Mouse (Mus musculus) large intestine, adult 2 months (tissue): Measurements from ENCODE around the gene Zfp280d. TPM values are rescaled to one million over a fixed set of nuclear protein-coding genes. Genes with fewer than 3 reads are reported as not detected.
"Not testable (repeated sequence)": the region's sequence is repeated elsewhere in the genome, so short reads cannot be mapped to it uniquely, and the experiment has no call there.

Experiments
- DNase-seq: peaks from one replicate; pipeline ENCODE4 v3.0.0-alpha.2; 2012; ENCODE audit warnings: low read depth, low spot score
- WGBS: fragments of 180-500 bp; shearing (Covaris S2); methylation state at CpG from one replicate; pipeline ENCODE4 v1.1.7; 2018; 5-methylcytosine and 5-hydroxymethylcytosine counted together
- polyA plus RNA-seq: library from polyadenylated mRNA; depleted of rRNA; stranded (reverse); fragments of >200 nt; gene quantifications from 2 replicates; pipeline ENCODE4 v1.2.3, GENCODE M21; 2012

Zfp280d gene
- polyA plus RNA-seq, 1 experiment = 5.0 TPM

- DNase-seq = no peak
Observed at GRCm38 (mm10) chr9:72343844-72344243, 69.2 kb downstream of the Zfp280d start.

DNA sequence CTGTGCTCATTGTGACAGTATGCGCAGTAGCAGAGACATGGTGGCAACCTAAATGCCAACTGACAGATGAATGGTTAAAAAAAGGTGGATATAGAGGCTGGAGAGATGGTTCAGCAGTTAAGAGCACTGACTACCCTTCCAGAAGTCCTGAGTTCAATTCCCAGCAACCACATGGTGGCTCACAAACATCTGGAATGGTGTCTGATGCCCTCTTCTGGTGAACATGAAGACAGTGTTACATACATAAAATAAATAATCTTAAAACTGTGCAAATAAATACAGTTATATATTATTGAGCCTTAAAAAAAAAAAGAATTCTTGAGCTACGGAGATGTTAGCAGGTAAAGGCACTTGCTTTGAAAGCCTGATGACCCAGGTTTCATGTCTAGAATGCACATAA is 97.7 kb downstream of the Zfp280d start:
- no peak for DNase-seq
- WGBS = 90% methylated on average over 2 of the region's 2 CpGs

DNA sequence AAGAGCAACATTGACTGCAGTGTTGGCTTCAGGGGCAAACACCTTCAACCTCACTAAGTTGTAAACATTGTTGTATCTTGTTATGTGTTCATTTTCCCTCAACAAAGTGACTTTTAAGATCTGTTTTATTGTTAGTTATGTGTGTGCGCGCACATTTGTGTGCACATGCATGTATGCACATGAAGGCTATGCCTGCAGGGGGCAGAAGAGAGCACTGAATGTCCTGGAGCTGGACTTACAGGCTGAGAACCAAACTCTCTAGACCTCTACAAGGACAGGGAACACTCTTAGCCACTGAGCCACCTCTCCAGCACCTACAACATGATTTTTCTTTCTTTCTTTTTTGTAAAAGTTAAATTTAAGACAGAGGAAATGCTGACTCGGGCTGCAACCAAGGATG is 99.4 kb downstream of the Zfp280d start:
- no peak for DNase-seq
- WGBS = 99% methylated on average over 3 of the region's 3 CpGs

DNA sequence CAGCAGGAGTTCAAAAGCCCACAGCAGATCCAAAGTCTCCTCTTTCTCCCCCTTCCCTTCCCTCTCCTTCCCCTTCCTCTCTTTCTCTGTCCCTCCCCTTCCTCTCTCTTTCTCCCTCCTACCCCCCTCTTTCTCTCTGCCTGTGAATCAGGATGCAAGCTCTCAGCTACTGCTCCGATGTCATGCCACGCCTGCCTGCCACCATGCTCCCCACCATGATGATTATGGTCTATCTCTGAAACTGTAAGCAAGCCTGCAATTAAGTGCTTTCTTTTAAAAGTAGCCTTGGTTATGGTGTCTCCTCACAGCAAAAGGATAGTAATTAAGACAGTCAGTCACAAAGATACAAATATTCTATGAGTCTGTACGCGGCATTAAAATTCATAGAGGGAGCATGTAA is 100.3 kb downstream of the Zfp280d start:
- DNase-seq = no peak
- 80% methylated on average over 4 of the region's 4 CpGs for WGBS

GRCm38 (mm10) chr9:72375639-72376038 is 101.0 kb downstream of the Zfp280d start:
- DNase-seq = no peak
- WGBS = 80% methylated on average over 3 of the region's 3 CpGs

- 82% methylated on average over 7 of the region's 7 CpGs for WGBS
- DNase-seq = no peak
Observed at GRCm38 (mm10) chr9:72385786-72386185, 111.1 kb downstream of the Zfp280d start.

DNA sequence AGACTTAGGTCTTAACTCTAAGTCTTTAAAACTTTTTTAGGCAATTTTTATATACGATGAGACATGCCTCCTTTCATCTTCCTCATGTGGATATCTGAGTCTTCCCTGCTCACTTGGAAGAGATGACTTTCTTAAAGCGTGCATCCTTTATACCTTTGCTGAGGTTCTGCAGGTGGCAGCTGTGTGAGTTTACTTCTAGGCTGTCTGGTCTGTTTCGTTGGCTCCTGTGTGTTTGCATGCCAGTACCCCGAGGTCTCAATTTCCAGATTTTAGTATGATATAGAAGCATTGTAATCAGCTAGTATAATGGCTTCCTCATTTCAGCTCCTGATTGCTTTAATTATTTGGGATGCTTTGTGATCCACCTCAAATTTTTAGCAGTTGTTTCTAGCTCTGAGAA is 114.3 kb downstream of the Zfp280d start:
- 82% methylated on average over 4 of the region's 4 CpGs for WGBS
- no peak for DNase-seq

DNA sequence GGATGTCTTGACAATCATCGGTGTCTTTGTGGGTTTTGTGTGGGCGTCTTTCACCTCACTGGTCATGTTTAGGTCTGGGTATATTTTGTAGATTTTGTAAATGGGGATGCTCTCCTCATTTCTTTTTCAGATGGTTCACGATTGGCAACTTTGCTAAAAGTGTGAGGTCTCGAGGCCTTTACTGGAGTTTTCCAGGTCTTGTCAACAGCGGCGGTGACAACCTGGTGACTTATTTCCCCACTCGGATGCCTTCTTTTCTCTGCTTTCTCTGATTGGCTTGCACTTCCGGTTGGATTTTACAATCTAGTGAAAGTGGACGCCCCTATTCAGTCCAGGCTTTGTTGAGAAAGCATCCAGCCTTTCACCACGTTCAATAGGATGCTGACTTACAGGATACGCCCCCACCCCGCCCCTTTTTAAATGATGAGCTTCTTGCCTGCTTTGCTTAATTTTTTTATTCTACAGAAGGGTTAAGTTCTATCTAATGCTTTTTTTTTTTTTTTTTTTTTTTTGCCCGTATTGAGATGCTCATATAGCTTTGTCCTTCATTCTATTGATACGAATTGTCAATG is 114.9 kb downstream of the Zfp280d start:
- DNase-seq = no peak
- WGBS = 72% methylated on average over 14 of the region's 14 CpGs

DNA sequence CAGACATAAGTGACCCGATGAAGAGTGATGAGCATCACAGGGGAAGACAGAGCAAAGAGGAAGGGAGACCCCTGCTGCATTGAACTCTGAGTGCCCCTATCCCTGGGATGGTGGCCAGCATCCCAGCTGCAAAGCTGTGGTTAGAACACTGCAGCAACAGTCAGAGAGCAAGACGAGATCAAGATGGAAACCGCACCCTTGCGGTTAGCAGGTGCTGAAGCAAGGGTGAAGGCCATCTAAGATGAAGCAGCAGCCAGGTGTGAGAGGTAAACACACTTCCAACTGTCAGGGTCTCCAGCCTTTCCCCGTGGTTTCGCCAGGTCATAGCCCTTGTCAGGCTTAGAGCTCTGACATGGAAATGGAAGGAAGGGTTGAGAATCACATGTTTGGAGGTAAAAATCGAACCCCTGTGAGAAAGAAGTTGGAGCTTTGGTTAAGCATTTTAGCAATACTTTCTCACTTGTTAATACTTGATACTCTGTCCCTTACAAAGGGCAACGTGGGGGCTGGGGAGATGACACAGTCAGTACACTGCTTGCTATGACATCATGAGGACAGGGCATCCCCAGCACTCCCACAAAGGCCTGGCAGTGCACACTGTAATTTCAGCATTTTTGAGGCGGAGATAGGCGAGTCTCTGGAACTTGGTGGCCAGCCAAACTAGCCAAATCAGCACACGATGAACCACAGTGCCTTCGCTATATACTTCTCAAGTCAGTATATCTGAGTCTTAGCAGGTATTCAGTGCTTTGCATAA is 115.8 kb downstream of the Zfp280d start:
- 53% methylated on average over 12 of the region's 12 CpGs for WGBS
- no peak for DNase-seq

GRCm38 (mm10) chr9:72392686-72393085 is 118.0 kb downstream of the Zfp280d start:
- WGBS = 88% methylated on average over 7 of the region's 7 CpGs
- DNase-seq = no peak

DNA sequence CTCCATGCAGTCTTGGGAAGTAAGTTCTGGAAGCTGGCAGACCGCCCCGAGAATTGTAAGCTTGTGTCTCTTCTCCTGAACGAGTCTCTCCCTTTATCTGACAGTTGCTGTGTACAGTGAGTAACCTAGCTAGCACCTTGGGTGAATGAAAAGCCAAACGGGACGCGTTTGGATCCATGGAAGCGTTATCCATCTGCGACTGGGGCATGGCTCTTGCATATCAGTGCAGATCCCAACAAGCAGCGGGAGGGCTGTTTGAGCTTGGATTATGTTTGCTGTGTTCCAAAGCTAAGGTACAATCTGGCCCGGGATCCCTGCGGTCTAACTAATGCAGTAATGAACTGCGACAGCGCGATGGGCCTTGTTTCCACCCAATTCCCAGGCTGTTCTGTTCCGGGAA is 118.6 kb downstream of the Zfp280d start:
- WGBS = 88% methylated on average over 15 of the region's 15 CpGs
- no peak for DNase-seq

DNA sequence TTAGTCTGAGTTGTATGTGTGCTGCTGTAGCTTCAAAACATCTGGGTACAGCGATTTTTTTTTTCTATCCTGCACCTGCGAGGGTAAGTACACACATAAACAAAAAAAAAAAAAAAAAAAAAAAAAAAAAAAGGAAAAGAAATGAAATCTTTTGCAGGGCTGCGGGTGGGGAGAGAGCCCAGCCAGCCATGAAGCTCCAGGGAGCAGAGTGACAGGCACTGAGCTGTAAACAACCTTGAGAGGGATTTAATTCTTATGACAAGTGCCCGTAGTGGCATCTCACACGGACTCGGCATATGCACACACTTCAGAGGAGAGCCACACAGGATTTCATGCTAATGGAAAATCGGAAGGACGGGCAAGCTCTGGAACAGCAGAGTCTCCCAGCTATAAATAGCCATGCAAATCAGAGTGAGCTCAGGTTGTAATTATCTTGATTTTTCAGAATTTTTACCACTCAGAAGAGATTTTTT is 119.2 kb downstream of the Zfp280d start:
- 75% methylated on average over 8 of the region's 8 CpGs for WGBS
- DNase-seq = no peak

GRCm38 (mm10) chr9:72400121-72400520 is 125.5 kb downstream of the Zfp280d start:
- no peak for DNase-seq
- WGBS = 23% methylated on average over 4 of the region's 4 CpGs

DNA sequence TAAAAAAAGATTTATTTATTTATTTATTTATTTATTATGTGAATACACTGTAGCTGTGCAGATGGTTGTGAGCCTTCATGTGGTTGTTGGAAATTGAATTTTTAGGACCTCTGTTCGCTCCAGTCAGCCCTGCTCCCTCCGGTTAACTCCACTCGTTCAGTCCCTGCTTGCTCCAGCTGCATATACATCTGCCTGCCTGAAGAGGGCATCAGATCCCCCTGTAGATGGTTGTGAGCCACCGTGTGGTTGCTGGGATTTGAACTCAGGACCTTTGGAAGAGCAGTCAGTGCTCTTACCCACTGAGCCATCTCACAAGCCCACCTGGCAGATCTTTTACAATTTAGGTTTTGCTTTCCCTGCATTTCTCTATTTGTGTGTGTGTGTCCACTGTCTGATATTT is 127.1 kb downstream of the Zfp280d start:
- 74% methylated on average over 4 of the region's 4 CpGs for WGBS
- not testable (repeated sequence) for DNase-seq

- 76% methylated on average over 6 of the region's 6 CpGs for WGBS
- DNase-seq = no peak
Observed at GRCm38 (mm10) chr9:72403421-72403820, 128.8 kb downstream of the Zfp280d start.

- WGBS = 86% methylated on average over 8 of the region's 8 CpGs
- DNase-seq = no peak
Observed at GRCm38 (mm10) chr9:72404446-72404845, 129.8 kb downstream of the Zfp280d start.

DNA sequence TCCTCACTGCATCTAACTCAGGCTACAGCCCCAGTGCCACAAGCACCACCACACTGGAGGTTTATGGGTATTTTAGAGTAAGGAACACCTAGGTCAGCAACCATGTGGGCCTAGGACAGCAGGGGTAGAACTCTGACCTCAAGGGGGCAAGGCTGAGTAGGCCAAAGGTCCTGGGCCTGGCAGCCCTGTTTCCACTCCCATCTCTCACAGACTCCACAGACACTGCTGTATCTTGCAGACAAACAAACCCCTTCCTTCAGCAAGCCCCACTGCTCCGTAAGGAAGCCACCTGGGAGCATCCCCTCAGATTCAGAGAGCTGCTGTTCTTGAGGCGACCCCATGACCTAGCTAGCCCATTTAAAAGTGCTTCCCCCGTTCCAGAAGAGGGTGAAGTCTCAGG is 130.3 kb downstream of the Zfp280d start:
- no peak for DNase-seq
- 90% methylated on average over 3 of the region's 3 CpGs for WGBS

DNA sequence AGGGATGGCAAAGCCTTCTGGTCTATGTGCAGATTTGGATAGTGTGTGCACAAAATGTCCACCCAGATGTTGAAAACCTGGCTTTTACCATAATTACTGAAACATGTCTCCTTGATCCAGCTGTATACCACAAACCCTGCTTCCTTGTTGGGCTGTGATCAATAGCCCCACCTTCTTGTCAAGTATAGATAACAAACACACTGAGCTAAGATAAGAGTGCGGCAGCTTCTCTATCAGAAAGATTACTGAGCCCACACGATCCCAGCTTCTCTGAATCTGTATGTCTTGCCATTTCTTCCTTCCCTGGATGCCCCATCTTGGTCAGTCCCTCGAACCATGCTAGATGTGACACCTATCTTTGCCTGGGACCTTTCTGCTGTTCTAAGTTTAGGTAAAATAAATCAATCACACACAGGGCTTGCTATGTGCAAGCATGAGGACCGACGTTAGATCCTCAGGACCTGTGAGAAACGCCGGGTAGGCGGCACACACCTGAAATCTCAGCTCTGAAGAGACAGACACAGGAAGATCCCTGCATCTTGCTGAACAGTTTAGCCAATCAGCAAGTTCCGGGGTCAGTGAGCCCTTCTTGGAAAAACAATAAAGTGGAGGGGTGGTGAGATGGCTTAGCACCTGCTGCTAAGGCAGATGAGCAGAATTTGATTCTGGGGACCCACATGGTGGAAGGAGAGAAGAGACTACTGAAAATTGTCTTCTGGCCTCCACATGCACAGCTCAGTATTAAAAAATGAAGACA is 131.4 kb downstream of the Zfp280d start:
- DNase-seq = no peak
- 80% methylated on average over 9 of the region's 9 CpGs for WGBS

DNA sequence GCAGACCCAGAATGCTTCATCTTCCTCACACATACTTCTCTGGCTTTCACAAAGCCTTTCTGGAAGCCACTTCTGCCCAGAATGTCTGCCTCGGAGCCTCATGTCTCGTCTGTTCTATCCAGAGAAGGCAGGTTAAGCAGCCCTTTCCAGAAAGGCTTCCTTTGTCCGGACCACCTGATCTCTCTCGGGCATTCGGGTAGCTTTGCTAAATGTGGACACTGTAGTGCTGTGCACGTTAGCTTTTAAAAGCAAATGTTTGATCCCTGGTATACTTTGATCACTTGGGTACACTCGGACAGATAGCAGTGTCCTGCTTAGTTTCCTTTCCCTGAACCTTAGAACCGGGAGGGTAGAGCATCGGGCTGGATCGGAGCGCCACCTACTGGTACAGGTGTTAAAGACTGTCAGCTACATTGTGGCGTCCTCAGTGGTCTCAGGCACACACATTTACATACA is 133.5 kb downstream of the Zfp280d start:
- peak; percentile 64 for DNase-seq
- 7% methylated on average over 12 of the region's 12 CpGs for WGBS

- no peak for DNase-seq
- WGBS = 49% methylated on average over 15 of the region's 15 CpGs
Observed at GRCm38 (mm10) chr9:72409381-72410225, 134.9 kb downstream of the Zfp280d start.
